Mouse (Mus musculus) liver, embryonic 14.5 days (tissue): ENCODE results near the gene Pkp2. TPM values are rescaled to one million over a fixed set of nuclear protein-coding genes. Genes with fewer than 3 reads are reported as not detected.

Source experiments
- ATAC-seq: fragments of 200-750 bp; cut with Nextera tagmentation; 2 replicates; pipeline ENCODE4 v1.8.0; 2017; ENCODE audit warnings: moderate number of reproducible peaks, mild to moderate bottlenecking, moderate library complexity; ENCODE audit not compliant: insufficient read depth
- DNase-seq, 3 experiments: peaks; one replicate each; pipeline ENCODE4 v3.0.0-alpha.2; 2012 to 2013; ENCODE audit warnings: low read depth in 3 of 3, low spot score in 3 of 3
- H3K27ac ChIP-seq: fragments of 300-500 bp; sonication (generic); 2 replicates; pipeline ENCODE4 v1.5.1; 2014; ENCODE audit warnings: moderate library complexity, mild to moderate bottlenecking, control low read depth, inconsistent platforms
- H3K27me3 ChIP-seq: fragments of 300-500 bp; sonication (generic); 2 replicates; pipeline ENCODE4 v1.6.1; 2014; ENCODE audit warnings: mild to moderate bottlenecking, low read length, moderate library complexity; ENCODE audit not compliant: control insufficient read depth, insufficient read depth
- H3K36me3 ChIP-seq: fragments of 300-500 bp; sonication (generic); replicated peaks from 2 replicates; pipeline ENCODE4 v1.6.1; 2014; ENCODE audit warnings: low read depth; ENCODE audit not compliant: control insufficient read depth, insufficient read depth
- H3K4me1 ChIP-seq, 2 experiments: fragments of 200-500 bp in 1 of 2; fragments of 300-500 bp in 1 of 2; sonication (generic) in 1 of 2; replicated peaks; 2 replicates each; pipeline ENCODE4 v1.6.1; 2012 to 2014; ENCODE audit warnings: antibody characterized with exemption in 1 of 2, inconsistent platforms in 1 of 2, low read length in 1 of 2; ENCODE audit not compliant: control insufficient read depth in 2 of 2, insufficient read depth in 2 of 2
- H3K4me2 ChIP-seq: fragments of 300-500 bp; sonication (generic); 2 replicates; pipeline ENCODE4 v1.6.1; 2014; ENCODE audit warnings: low read depth, mild to moderate bottlenecking, control low read depth, moderate library complexity
- H3K4me3 ChIP-seq, 2 experiments: fragments of 200-500 bp in 1 of 2; fragments of 300-500 bp in 1 of 2; sonication (generic) in 1 of 2; 2 replicates each; pipeline ENCODE4 v1.5.1; 2012 to 2014; ENCODE audit warnings: low read depth in 2 of 2, low read length in 2 of 2, mild to moderate bottlenecking in 2 of 2, control low read depth in 1 of 2, inconsistent platforms in 1 of 2, moderate library complexity in 1 of 2; ENCODE audit not compliant: insufficient read depth in 1 of 2
- H3K9ac ChIP-seq: fragments of 300-500 bp; sonication (generic); replicated peaks from 2 replicates; pipeline ENCODE4 v1.6.1; 2014; ENCODE audit warnings: mild to moderate bottlenecking, control low read depth, moderate library complexity
- H3K9me3 ChIP-seq: fragments of 300-500 bp; sonication (generic); 2 replicates; pipeline ENCODE4 v1.6.1; 2016; ENCODE audit warnings: low read length, mixed read lengths; ENCODE audit not compliant: control insufficient read depth
- CTCF ChIP-seq: IDR thresholded peaks from 2 replicates; pipeline ENCODE4 v1.5.1; 2016; ENCODE audit warnings: antibody characterized with exemption, low read depth, control low read depth
- EP300 ChIP-seq: IDR thresholded peaks from 2 replicates; pipeline ENCODE4 v1.6.1; 2016; ENCODE audit warnings: antibody characterized with exemption, low read depth
- WGBS: fragments of 180-500 bp; shearing (Covaris S2); extraction: QIAGEN DNeasy Blood & Tissue Kit; methylation state at CpG from one replicate; pipeline ENCODE4 v1.1.7; 2014; ENCODE audit not compliant: insufficient replicate concordance; 5-methylcytosine and 5-hydroxymethylcytosine counted together
- polyA plus RNA-seq, 2 experiments: library from polyadenylated mRNA; depleted of rRNA in 1 of 2; stranded (reverse) in 1 of 2; unstranded in 1 of 2; fragments of >200 nt; fragmentation: Nextera tagmentation in 1 of 2; extraction: Ambion mirVana in 1 of 2; gene quantifications; 2 replicates each; pipeline versions ENCODE4 v1.2.1 to v1.2.3; 2012 to 2014

Pkp2 gene
- polyA plus RNA-seq, 2 experiments = 4.2 to 6.0 TPM

DNA sequence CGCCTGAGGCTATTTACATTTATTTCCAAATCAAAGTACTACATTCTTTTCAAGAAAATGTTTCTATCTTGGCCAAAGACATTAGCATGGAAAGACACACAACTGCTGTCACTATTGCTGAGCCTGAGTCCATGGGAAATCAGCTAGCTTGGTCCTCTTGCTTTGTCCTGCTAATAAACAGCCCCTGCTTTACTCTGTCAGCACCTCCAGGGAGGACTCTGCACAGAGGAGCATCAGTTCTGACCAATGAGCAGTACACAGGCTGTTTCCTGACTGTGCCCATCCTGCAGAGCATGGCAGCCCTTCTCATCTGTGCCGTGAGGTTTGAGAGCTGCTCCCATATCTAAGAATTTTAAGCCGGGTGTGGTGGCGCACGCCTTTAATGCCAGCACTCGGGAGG is 60.6 kb downstream of the Pkp2 start:
- ATAC-seq (no peak), DNase-seq (no peak)
- TF ChIP-seq CTCF (no peak), EP300 (no peak)

DNA sequence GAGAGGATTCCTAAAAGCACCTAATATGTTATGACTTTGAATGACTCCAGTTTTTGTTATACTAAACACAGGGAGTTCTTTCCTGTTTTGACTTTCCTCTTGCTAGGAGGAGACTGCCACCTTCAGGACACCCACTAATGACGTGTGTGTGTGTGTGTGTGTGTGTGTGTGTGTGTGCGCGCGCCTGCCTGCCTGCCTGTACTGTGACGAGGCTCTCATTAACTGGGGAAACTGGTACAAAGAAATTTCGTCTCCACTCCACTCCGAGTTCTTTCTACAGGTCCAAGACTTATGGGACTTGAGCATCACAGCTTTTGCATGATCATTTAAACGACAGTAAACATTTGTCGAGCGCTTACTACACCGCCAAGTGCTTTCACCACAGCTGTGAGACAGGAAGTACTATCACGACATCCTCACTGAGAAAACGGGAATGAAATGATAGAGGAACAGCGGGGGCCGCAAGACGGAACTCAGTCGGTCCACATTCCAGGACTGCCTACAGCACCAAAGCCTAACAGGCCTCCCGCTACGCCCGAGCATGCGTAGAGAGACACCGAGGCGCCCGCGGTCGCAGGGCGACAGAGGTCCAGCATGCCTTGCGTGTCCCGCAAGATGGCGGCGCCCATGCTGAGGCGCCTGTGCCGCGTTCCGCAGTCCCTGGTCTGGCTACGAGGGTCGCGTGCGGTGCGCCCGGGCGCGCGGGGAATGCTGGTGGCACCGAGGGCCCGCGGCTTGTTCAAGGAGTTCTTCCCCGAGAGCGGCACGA is 89.4 kb downstream of the Pkp2 start, which contains the start of gene Yars2:
TSS of gene Yars2 (plus strand) at position 597 of the 769 bp plus-strand sequence.
- ATAC-seq = peak; percentile 98

More for the DNA sequence above, 60.6 kb downstream of the Pkp2 start:
- H3K9ac ChIP-seq = no peak overlapping the region
- no peaks in the 10 kb centered on the region for H3K9me3 ChIP-seq
- no peak overlapping the region for H3K27ac ChIP-seq
- no peaks in the 10 kb centered on the region for H3K36me3 ChIP-seq
- no peak overlapping the region for H3K4me3 ChIP-seq
- WGBS = 70% methylated on average over 6 of the region's 6 CpGs
- no peaks in the 10 kb centered on the region for H3K27me3 ChIP-seq
- no peak overlapping the region for H3K4me2 ChIP-seq
- no peaks in the 10 kb centered on the region for H3K4me1 ChIP-seq

DNA sequence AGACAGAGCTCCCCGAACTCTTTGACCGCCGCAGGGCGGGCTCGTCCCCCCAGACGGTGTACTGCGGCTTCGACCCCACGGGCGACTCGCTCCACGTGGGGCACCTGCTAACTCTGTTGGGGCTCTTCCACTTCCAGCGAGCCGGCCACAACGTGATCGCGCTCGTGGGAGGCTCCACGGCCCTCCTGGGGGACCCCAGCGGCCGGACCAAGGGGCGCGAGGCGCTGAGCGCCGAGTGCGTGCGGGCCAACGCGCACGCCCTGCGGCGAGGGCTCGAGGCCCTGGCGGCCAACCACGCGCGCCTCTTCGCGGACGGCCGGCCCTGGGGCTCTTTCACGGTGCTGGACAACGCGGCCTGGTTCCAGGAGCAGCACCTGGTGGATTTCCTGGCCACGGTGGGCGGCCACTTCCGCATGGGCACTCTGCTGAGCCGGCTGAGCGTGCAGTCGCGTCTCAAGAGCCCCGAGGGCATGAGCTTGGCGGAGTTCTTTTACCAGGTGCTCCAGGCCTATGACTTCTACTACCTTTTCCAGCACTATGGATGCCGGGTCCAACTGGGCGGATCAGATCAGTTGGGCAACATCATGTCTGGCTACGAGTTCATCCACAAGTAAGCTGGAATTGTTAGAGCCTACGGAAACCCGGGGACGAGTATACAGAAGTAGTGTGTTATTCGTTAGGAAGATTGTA is 90.2 kb downstream of the Pkp2 start:
- ATAC-seq (peak; percentile 68), DNase-seq (peak in 2 of 3 experiments; percentile 5 to 30)
- H3K27ac ChIP-seq = peak overlapping the region; percentile 2; the same call in 1 of the 2 replicates
- H3K27me3 ChIP-seq = no peaks in the 10 kb centered on the region
- peak overlapping the region; percentile 84 to 87 for H3K4me3 ChIP-seq
- peaks cover 0 to 8% of the 10 kb centered on the region in 2 experiments; a peak in 2 of 4 replicates for H3K4me1 ChIP-seq
- peaks cover 9% of the 10 kb centered on the region for H3K36me3 ChIP-seq
- no peak for TF ChIP-seq CTCF
- TF ChIP-seq EP300 = no peak
- H3K9me3 ChIP-seq = no peaks in the 10 kb centered on the region
- peak overlapping the region; percentile 74 for H3K4me2 ChIP-seq
- under 1% methylated on average over 61 of the region's 61 CpGs for WGBS
- peak overlapping the region; percentile 82 for H3K9ac ChIP-seq

More for the DNA sequence above, 89.4 kb downstream of the Pkp2 start, which contains the start of gene Yars2:
- TF ChIP-seq EP300 = no peak
- TF ChIP-seq CTCF = peak; percentile 84
- under 1% methylated on average over 49 of the region's 50 CpGs for WGBS
- peak within 1 kb of the TSS; percentile 84 to 87 for H3K4me3 ChIP-seq
- peaks cover 6% of the 10 kb centered on the region for H3K36me3 ChIP-seq
- no peaks in the 10 kb centered on the region for H3K9me3 ChIP-seq
- peak; percentile 81 for DNase-seq
- H3K4me1 ChIP-seq = peaks cover 0 to 8% of the 10 kb centered on the region in 2 experiments; a peak in 2 of 4 replicates
- peak within 1 kb of the TSS; percentile 74 for H3K4me2 ChIP-seq
- peak within 1 kb of the TSS; percentile 82 for H3K27ac ChIP-seq
- peak within 1 kb of the TSS; percentile 82 for H3K9ac ChIP-seq
- no peaks in the 10 kb centered on the region for H3K27me3 ChIP-seq

DNA sequence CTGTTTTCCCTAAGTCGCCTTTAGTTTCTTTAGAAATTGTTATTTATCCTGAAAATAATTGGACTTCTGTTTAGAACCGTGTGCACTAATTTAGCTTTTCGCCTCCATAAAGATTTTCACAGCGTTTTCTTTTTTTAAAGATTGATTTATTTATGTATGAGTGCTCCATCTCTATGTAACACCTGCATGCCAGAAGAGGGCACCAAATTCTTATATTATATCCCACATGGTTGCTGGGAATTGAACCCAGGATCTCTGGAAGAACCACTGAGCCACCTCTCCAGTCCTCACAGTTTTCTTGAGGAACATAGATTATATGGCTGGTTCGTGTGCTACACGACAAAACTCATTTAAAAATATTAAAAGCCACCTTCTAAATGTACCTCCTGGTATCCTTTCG is 90.8 kb downstream of the Pkp2 start:
- Histone ChIP-seq H3K4me2 (peak overlapping the region; percentile 74), H3K27me3 (no peaks in the 10 kb centered on the region), H3K9ac (peak overlapping the region; percentile 82), H3K36me3 (peaks cover 10% of the 10 kb centered on the region), H3K4me1 (peaks cover 0 to 8% of the 10 kb centered on the region in 2 experiments; a peak in 2 of 4 replicates), H3K27ac (no peak overlapping the region), H3K4me3 (peak overlapping the region; percentile 84 to 87), H3K9me3 (no peaks in the 10 kb centered on the region)
- TF ChIP-seq EP300 = no peak
- TF ChIP-seq CTCF = no peak
- 10% methylated on average over 7 of the region's 7 CpGs for WGBS
- ATAC-seq (no peak), DNase-seq (peak in 2 of 3 experiments; percentile 13 to 15)

DNA sequence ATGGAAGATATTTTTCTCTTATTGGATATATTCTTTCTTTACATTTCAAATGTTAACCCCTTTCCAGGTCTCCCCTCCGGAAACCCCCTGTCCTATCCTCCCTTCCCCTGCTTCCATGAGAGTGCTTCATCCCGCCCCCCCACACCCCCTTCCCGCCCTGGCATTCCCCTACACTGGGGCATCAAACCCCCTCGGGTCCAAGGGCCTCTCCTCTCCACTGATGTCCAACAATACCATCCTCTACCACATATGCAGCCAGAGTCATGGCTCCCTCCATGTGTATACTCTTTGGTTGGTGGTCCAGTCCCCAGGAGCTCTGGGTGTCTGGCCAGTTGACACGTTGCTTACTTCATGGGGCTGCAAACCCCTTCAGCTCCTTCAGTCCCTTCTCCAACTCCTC is 98.2 kb downstream of the Pkp2 start:
- H3K4me1 ChIP-seq = no peaks in the 10 kb centered on the region
- H3K9me3 ChIP-seq = no peaks in the 10 kb centered on the region
- H3K9ac ChIP-seq = no peak overlapping the region
- no peak for DNase-seq
- H3K4me2 ChIP-seq = no peak overlapping the region
- peaks cover 37% of the 10 kb centered on the region for H3K36me3 ChIP-seq
- H3K4me3 ChIP-seq = no peak overlapping the region
- no peaks in the 10 kb centered on the region for H3K27me3 ChIP-seq
- no peak overlapping the region for H3K27ac ChIP-seq
- TF ChIP-seq EP300 = no peak
- ATAC-seq = no peak
- 68% methylated on average over 5 of the region's 5 CpGs for WGBS

Other genes starting within 250 kb of the Pkp2 start
- 19.0 and 19.8 TPM in 2 replicates for gene Yars2, start 89.6 kb downstream of the Pkp2 start, polyA plus RNA-seq (2012; rRNA removed)
- 27.4 and 28.2 TPM in 2 replicates for gene Yars2, start 89.6 kb downstream of the Pkp2 start, polyA plus RNA-seq (2014; fragmentation: Nextera tagmentation; extraction: Ambion mirVana)
- 9.4 and 15.3 TPM in 2 replicates for gene Dnm1l, start 145.6 kb downstream of the Pkp2 start, polyA plus RNA-seq (2012; rRNA removed)
- gene Dnm1l, start 145.6 kb downstream of the Pkp2 start, polyA plus RNA-seq (2014; fragmentation: Nextera tagmentation; extraction: Ambion mirVana) = 19.6 and 21.3 TPM in 2 replicates